Mouse (Mus musculus) cerebellum, adult 2 months (tissue): ENCODE data around the gene Ulk4.

ENCODE experiments used
- CTCF ChIP-seq: fragments of 200-500 bp; IDR thresholded peaks from 2 replicates; pipeline ENCODE4 v1.5.1; 2011; ENCODE audit warnings: low read depth, mild to moderate bottlenecking, control low read depth, low read length, moderate library complexity, borderline replicate concordance; ENCODE audit not compliant: insufficient read depth
- POLR2A ChIP-seq: fragments of 200-500 bp; IDR thresholded peaks from 2 replicates; pipeline ENCODE4 v1.6.1; 2011; ENCODE audit warnings: low read length, control low read depth, borderline replicate concordance; ENCODE audit not compliant: insufficient read depth

- TF ChIP-seq CTCF: no peak
- no peak for TF ChIP-seq POLR2A
These were observed 185.8 kb downstream of the Ulk4 start for GRCm38 (mm10) chr9:121091016-121091735.
